Mouse (Mus musculus): Measurements from ENCODE around the gene Prkcq. TPM values are rescaled to one million over a fixed set of nuclear protein-coding genes. Genes with fewer than 3 reads are reported as not detected.

The Prkcq gene
- total and polyA plus RNA-seq, 2 experiments from 2014 or later: 12.9 to 14.8 TPM

GRCm38 (mm10) chr2:11254446-11254845 is 82.5 kb downstream of the Prkcq start:
- Histone ChIP-seq H3K4me3 (ENCODE audit: low read length) (no peak overlapping the region), H3K9me3 (ENCODE audit: low read length) (no peaks in the 10 kb centered on the region), H3K4me1 (ENCODE audit: insufficient read depth, low read length) (no peaks in the 10 kb centered on the region), H3K9ac (replicated peaks; ENCODE audit: low read length) (no peak overlapping the region), H3K36me3 (ENCODE audit: insufficient read depth, low read length) (no peaks in the 10 kb centered on the region), H3K27me3 (ENCODE audit: insufficient read depth, low read length) (no peaks in the 10 kb centered on the region), H3K4me2 (ENCODE audit: low read depth, low read length) (no peak overlapping the region), H3K27ac (no peak overlapping the region)
- WGBS: 91% methylated on average over 4 of the region's 4 CpGs
- ATAC-seq (no peak), DNase-seq (ENCODE audit: low spot score) (no peak)
- no peak for TF ChIP-seq CTCF (IDR thresholded peaks at IDR 0.05; ENCODE audit: low read depth)

- WGBS: 76% methylated on average over 6 of the region's 6 CpGs
- Histone ChIP-seq H3K4me3 (ENCODE audit: low read length) (no peak overlapping the region), H3K9me3 (ENCODE audit: low read length) (no peaks in the 10 kb centered on the region), H3K9ac (replicated peaks; ENCODE audit: low read length) (no peak overlapping the region), H3K4me2 (ENCODE audit: low read depth, low read length) (no peak overlapping the region), H3K27ac (no peak overlapping the region), H3K27me3 (ENCODE audit: insufficient read depth, low read length) (no peaks in the 10 kb centered on the region), H3K36me3 (ENCODE audit: insufficient read depth, low read length) (no peaks in the 10 kb centered on the region), H3K4me1 (ENCODE audit: insufficient read depth, low read length) (no peaks in the 10 kb centered on the region)
- DNase-seq (ENCODE audit: low spot score) (no peak), ATAC-seq (no peak)
- no peak for TF ChIP-seq CTCF (IDR thresholded peaks at IDR 0.05; ENCODE audit: low read depth)
These were observed 85.4 kb downstream of the Prkcq start for GRCm38 (mm10) chr2:11257260-11257850.

GRCm38 (mm10) chr2:11258181-11258580 is 86.3 kb downstream of the Prkcq start:
- DNase-seq (ENCODE audit: low spot score) (no peak), ATAC-seq (no peak)
- no peaks in the 10 kb centered on the region for H3K9me3 ChIP-seq (ENCODE audit: low read length)
- H3K27ac ChIP-seq: no peak overlapping the region
- H3K4me2 ChIP-seq (ENCODE audit: low read depth, low read length): no peak overlapping the region
- WGBS: 76% methylated on average over 1 of the region's 1 CpGs
- no peaks in the 10 kb centered on the region for H3K4me1 ChIP-seq (ENCODE audit: insufficient read depth, low read length)
- no peak for TF ChIP-seq CTCF (IDR thresholded peaks at IDR 0.05; ENCODE audit: low read depth)
- no peaks in the 10 kb centered on the region for H3K27me3 ChIP-seq (ENCODE audit: insufficient read depth, low read length)
- no peak overlapping the region for H3K9ac ChIP-seq (replicated peaks; ENCODE audit: low read length)
- no peaks in the 10 kb centered on the region for H3K36me3 ChIP-seq (ENCODE audit: insufficient read depth, low read length)
- no peak overlapping the region for H3K4me3 ChIP-seq (ENCODE audit: low read length)

DNA sequence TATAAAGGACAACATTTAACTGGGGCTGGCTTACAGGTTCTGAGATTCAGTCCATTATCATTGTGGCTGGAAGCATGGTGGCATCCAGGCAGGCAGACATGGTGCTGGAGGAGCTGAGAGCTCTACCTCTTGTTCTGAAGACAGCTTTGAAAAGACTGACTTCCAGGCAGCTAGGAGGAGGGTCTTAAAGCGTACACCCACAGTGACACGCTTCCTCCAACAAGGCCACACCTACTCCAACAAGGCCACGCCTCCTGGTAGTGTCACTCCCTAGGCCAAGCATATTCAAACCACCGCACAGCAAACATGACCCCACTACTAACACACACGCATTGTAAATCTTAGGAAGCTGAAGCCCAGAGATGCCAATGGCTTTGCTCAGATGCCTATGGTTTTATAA is 87.5 kb downstream of the Prkcq start:
- ATAC-seq (no peak), DNase-seq (ENCODE audit: low spot score) (no peak)
- no peaks in the 10 kb centered on the region for H3K36me3 ChIP-seq (ENCODE audit: insufficient read depth, low read length)
- no peaks in the 10 kb centered on the region for H3K27me3 ChIP-seq (ENCODE audit: insufficient read depth, low read length)
- H3K4me1 ChIP-seq (ENCODE audit: insufficient read depth, low read length): no peaks in the 10 kb centered on the region
- no peaks in the 10 kb centered on the region for H3K9me3 ChIP-seq (ENCODE audit: low read length)
- TF ChIP-seq CTCF (IDR thresholded peaks at IDR 0.05; ENCODE audit: low read depth): no peak
- no peak overlapping the region for H3K4me3 ChIP-seq (ENCODE audit: low read length)
- H3K9ac ChIP-seq (replicated peaks; ENCODE audit: low read length): no peak overlapping the region
- H3K4me2 ChIP-seq (ENCODE audit: low read depth, low read length): no peak overlapping the region
- no peak overlapping the region for H3K27ac ChIP-seq
- 95% methylated on average over 5 of the region's 5 CpGs for WGBS

DNA sequence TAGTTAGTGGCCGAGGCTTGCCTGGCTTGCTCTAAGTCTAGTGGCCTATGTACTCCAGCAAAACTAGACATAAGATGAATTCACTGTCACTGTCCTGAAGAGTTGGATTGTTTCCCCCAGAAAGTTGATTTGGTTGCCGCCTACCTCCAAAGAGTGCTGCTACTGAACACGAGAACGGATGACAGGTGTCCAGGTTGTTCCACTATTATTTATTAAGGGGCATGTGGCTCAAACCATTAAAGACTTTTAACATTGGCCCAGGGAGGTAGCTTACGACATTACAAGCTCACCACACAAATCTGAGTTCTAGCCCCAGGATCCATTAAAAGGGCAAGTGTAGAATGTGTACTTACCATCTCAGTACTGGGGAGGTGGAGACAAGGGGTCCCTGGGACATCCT is 92.9 kb downstream of the Prkcq start:
- no peak for ATAC-seq
- WGBS: 95% methylated on average over 5 of the region's 5 CpGs
- no peaks in the 10 kb centered on the region for H3K36me3 ChIP-seq (ENCODE audit: insufficient read depth, low read length)
- no peaks in the 10 kb centered on the region for H3K27me3 ChIP-seq (ENCODE audit: insufficient read depth, low read length)
- H3K9ac ChIP-seq (replicated peaks; ENCODE audit: low read length): no peak overlapping the region
- TF ChIP-seq CTCF (IDR thresholded peaks at IDR 0.05; ENCODE audit: low read depth): no peak
- DNase-seq (ENCODE audit: low spot score): no peak
- H3K4me2 ChIP-seq (ENCODE audit: low read depth, low read length): no peak overlapping the region
- H3K4me3 ChIP-seq (ENCODE audit: low read length): no peak overlapping the region
- no peaks in the 10 kb centered on the region for H3K4me1 ChIP-seq (ENCODE audit: insufficient read depth, low read length)
- H3K27ac ChIP-seq: no peak overlapping the region
- H3K9me3 ChIP-seq (ENCODE audit: low read length): no peaks in the 10 kb centered on the region

DNA sequence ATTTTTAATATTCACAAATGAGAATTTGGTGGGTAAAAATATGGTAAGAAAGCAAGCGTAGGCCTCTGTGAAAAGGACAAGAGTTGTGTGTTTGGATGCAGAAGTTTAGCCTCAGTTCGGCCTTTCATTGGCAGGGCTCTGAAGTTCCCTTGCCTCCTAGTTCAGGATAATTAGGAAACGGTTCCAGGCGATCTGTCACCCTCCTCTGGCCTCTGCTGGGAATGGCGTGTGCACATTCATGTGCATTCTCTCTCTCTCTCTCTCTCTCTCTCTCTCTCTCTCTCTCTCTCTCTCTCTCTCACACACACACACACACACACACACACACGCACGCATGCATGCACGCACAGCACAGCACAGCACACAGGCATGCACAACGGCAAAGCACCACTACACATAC is 93.5 kb downstream of the Prkcq start:
- no peak overlapping the region for H3K4me2 ChIP-seq (ENCODE audit: low read depth, low read length)
- peak; percentile 37; the same call in 1 of the 2 replicates for TF ChIP-seq CTCF (IDR thresholded peaks at IDR 0.05; ENCODE audit: low read depth)
- H3K27ac ChIP-seq: no peak overlapping the region
- no peak overlapping the region for H3K9ac ChIP-seq (replicated peaks; ENCODE audit: low read length)
- 0 out of 2 replicates have a peak, but pooled peaks have one; percentile 35 for ATAC-seq
- H3K27me3 ChIP-seq (ENCODE audit: insufficient read depth, low read length): no peaks in the 10 kb centered on the region
- no peaks in the 10 kb centered on the region for H3K4me1 ChIP-seq (ENCODE audit: insufficient read depth, low read length)
- 72% methylated on average over 9 of the region's 9 CpGs for WGBS
- H3K36me3 ChIP-seq (ENCODE audit: insufficient read depth, low read length): no peaks in the 10 kb centered on the region
- no peaks in the 10 kb centered on the region for H3K9me3 ChIP-seq (ENCODE audit: low read length)
- no peak overlapping the region for H3K4me3 ChIP-seq (ENCODE audit: low read length)
- peak; percentile 49 for DNase-seq (ENCODE audit: low spot score)

DNA sequence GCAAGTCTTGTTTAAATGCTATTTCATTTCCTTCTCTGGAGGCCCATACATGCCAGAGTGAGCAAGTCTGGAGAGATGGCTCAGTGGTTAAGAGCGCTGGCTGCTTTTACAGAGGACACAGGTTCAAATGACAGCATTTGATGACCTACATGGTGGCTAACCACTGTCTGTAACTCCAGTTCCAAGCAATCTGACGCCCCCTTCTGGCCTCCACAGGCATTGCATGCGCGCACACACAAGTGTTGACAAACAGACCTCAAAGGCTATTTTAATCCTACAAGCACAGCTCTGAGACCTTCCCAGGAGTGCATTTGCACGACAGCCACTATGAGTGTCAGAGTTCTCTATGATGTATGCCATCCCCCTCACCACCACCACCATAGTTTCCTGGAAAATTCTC is 94.4 kb downstream of the Prkcq start:
- Histone ChIP-seq H3K4me3 (ENCODE audit: low read length) (no peak overlapping the region), H3K9me3 (ENCODE audit: low read length) (no peaks in the 10 kb centered on the region), H3K27ac (no peak overlapping the region), H3K9ac (replicated peaks; ENCODE audit: low read length) (no peak overlapping the region), H3K27me3 (ENCODE audit: insufficient read depth, low read length) (no peaks in the 10 kb centered on the region), H3K4me1 (ENCODE audit: insufficient read depth, low read length) (no peaks in the 10 kb centered on the region), H3K36me3 (ENCODE audit: insufficient read depth, low read length) (no peaks in the 10 kb centered on the region), H3K4me2 (ENCODE audit: low read depth, low read length) (no peak overlapping the region)
- ATAC-seq: no peak
- peak; percentile 47 for TF ChIP-seq CTCF (IDR thresholded peaks at IDR 0.05; ENCODE audit: low read depth)
- no peak for DNase-seq (ENCODE audit: low spot score)
- WGBS: 65% methylated on average over 5 of the region's 5 CpGs
